Mouse (Mus musculus): ENCODE data around the gene Tmem131. TPM values are rescaled to one million over a fixed set of nuclear protein-coding genes. Genes with fewer than 3 reads are reported as not detected.

Tmem131 gene
- total RNA-seq, 2 experiments from 2014 or later: 57.2 to 59.7 TPM

DNA sequence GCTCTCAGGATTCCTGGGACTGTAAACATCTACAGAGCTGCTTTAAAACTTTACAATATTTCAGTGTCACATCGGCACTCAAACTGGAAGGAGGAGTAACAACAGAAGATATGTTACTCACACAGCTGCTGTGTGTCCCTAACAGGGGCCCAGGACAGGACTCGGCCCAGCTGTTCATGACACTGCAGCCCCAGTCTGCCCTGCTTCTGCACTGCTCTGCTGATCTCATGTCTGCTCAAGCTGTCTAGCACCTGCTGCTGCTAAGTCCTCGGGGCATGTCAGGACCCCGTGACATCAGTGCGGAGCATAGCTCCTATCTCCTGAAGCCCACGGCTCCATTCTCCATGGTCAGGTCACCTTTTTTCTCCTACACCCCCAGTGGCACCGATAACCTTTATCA, 146.8 kb downstream of the Tmem131 start:
- DNase-seq (ENCODE audit: low spot score in 2 of 2): no peak

DNA sequence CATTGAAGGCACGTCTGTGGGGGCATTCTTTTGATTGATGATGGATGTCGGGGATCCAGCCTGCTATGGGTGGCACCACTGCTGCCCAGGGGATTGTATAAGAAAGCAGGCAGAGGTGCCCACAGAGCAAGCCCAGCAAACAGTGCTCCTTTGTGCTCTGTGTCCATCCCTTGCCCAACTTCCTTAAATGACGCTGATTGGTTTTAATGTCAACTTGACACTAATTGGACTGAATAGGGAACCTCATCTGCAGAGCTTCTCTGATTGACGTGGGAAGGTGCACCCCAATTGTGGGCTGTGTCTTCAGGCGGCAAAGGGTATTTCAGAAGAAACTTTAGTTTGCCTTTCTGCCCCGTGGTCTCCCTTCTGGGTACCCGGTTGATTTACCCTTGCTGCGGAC, 154.1 kb downstream of the Tmem131 start:
- no peak for DNase-seq (ENCODE audit: low spot score in 2 of 2)

DNA sequence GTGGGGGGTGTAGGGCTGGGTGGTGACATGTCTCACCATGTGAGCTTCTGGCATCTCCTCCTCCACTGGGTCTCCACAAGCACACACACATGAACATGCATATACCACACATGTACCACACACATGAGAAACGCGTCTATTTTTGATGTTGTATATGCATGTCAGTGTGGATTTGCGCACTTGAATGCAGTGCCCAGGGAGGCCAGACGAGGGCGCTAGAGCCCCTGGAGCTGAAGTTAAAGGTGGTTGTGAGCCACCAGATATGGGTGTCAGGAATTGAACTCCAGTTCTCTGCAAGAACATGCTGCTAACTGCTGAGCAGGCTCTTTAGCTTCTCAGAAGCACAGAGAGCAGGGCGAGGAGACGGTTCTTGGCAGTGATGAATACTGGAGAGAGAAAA, 157.1 kb downstream of the Tmem131 start:
- DNase-seq (ENCODE audit: low spot score in 2 of 2): no peak

- DNase-seq (ENCODE audit: low spot score in 2 of 2): peak; percentile 21 to 39
Observed at GRCm38 (mm10) chr1:36785238-36785641, 158.2 kb downstream of the Tmem131 start.

- peak; percentile 85 to 91 for DNase-seq (ENCODE audit: low spot score in 2 of 2)
Observed at GRCm38 (mm10) chr1:36784365-36785134, 158.9 kb downstream of the Tmem131 start.

- no peak for DNase-seq (ENCODE audit: low spot score in 2 of 2)
Observed at GRCm38 (mm10) chr1:36782476-36782875, 161.0 kb downstream of the Tmem131 start.

DNA sequence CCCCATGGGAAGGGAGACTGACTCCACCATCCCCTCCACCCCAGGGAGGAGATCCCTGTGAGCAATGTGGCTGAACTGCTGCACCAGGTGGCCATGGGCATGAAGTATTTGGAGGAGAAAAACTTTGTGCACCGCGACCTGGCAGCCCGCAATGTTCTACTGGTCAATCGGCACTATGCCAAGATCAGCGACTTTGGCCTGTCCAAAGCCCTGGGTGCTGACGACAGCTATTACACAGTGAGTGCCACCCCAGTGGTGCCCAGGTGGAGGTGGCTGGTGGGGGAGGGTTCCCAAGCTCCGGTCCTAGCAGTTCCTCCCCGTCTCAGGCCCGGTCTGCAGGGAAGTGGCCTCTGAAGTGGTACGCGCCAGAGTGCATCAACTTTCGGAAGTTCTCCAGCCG, 162.7 kb downstream of the Tmem131 start:
- DNase-seq (ENCODE audit: low spot score in 2 of 2): no peak

- DNase-seq (ENCODE audit: low spot score in 2 of 2): no peak
Observed at GRCm38 (mm10) chr1:36772198-36772934, 171.1 kb downstream of the Tmem131 start.

GRCm38 (mm10) chr1:36770998-36771397, 172.5 kb downstream of the Tmem131 start:
- no peak for DNase-seq (ENCODE audit: low spot score in 2 of 2)

GRCm38 (mm10) chr1:36769951-36770350, 173.5 kb downstream of the Tmem131 start:
- no peak for DNase-seq (ENCODE audit: low spot score in 2 of 2)

DNA sequence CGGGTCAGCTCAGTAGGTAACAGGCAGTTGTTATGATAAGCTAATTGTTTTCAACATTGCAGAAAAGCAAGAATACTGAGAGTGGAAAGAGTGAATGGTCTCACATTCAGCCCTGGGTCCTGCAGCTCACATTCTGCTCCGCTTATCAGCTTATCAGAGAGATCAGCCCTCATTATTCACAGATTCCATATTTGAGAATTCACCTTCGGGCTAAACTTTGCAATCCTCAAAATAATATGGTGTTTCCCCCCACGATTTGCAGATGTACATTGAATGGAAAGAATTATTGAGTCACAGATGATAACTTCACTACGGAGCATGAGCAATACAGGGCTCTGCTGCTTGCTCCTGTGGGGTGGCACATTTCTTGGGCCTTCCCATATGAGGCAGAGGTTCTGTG, 174.7 kb downstream of the Tmem131 start:
- DNase-seq (ENCODE audit: low spot score in 2 of 2): no peak

DNA sequence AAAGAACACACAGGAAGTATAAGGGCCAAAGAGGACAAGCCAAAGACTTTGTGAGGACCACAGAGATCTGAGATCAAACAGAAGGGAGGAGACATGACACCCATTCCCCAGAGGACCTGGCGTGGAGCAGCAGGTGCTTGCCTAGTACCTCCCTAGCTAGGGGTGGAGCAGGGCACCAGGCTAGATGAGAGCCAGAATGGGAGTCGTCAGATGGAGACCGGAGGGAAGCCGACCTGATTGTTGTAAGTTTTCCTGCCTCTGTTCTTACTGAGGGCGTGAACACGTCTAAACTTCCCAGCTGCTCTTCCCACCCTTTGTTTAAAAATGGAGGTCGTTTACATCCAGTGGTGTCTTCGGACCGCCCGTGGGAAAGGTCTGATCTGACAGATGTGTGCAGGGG, 176.1 kb downstream of the Tmem131 start:
- no peak for DNase-seq (ENCODE audit: low spot score in 2 of 2)

GRCm38 (mm10) chr1:36766431-36767205, 176.8 kb downstream of the Tmem131 start:
- DNase-seq (ENCODE audit: low spot score in 2 of 2): no peak

- no peak for DNase-seq (ENCODE audit: low spot score in 2 of 2)
Observed at GRCm38 (mm10) chr1:36761568-36761967, 181.9 kb downstream of the Tmem131 start, which contains the start of gene Zap70. Gene Zap70, plus strand, starts transcription at chr1:36761798.

DNA sequence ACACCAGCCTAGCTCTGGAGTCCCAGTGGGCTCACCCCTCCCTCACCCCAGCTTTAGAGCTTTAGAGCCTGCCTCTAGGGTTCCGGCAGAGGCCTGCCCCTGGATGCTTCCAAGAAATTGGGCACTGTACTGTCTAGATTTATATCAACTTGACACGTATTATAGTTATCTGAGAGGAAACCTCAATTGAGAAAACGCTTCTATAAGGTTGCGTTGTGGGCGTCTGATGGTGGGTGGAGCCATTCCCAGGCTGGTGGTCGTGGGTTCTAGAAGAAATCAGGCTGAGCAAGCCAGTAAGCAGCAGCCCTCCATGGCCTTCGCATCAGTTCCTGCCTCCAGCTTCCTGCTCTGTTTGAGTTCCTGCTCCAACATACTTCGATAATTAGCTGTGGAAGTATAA, 182.4 kb downstream of the Tmem131 start:
- DNase-seq (ENCODE audit: low spot score in 2 of 2): no peak

DNA sequence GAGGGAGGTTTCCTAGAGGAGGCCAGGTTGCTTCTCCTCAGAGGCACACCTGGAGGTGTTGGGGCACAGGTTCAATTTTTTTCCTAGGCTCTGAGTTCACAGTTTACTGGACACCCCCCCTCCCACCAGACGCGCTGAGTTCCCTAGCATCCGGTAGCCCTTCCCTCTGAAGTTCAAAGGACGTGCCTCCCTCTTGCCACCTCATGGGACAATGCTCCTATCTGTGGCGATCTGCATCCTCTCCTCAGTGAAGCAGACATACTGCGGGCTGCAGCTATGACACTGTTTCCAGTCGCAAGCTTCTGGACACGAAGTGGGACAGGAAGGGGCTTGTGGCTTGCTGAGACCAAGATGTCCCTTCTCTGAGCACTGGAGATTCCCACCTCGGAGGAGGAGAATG, 183.1 kb downstream of the Tmem131 start:
- no peak for DNase-seq (ENCODE audit: low spot score in 2 of 2)

DNA sequence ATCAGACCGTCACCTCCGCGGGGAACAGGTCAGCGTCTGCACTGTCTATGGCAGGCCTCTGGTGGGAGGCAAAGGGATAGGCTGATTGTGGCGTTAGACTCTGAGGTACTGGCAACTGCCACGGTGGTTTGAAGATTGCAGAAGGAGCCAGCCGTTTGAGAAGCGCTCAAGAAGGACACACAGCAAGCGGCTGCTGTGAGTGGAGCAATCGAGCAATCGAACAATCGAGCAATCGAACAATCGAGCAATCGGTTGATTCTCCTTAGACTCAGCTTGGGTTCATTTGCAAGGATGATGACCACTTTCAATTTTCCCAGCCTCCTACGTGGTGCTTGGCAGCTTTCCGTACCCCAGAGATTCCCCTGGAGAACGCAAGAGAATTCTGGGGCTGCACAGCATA, 184.4 kb downstream of the Tmem131 start:
- DNase-seq (ENCODE audit: low spot score in 2 of 2): no peak

- no peak for DNase-seq (ENCODE audit: low spot score in 2 of 2)
Observed at GRCm38 (mm10) chr1:36758553-36758952, 184.9 kb downstream of the Tmem131 start.

- no peak for DNase-seq (ENCODE audit: low spot score in 2 of 2)
Observed at GRCm38 (mm10) chr1:36753932-36754675, 189.4 kb downstream of the Tmem131 start.

- no peak for DNase-seq (ENCODE audit: low spot score in 2 of 2)
Observed at GRCm38 (mm10) chr1:36746452-36746851, 197.0 kb downstream of the Tmem131 start.

DNA sequence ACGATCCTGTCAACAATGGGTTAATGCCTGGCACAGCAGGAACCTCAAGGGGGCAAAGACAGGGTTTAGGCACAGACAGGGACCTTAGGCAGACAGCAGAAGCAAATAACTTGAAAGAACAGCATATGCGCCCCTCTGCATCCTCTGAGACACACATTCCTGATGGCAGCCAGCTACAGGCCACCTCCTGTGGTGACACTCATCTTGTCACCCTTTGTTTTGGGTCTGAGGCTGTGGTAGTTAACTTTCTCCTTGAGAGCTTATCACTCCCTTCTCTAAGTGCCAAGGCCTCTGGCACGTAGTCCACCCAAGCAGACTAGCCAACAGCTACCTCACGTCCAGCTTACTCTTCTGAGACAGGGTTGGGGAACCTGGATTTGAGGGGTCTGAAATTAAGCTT, 197.8 kb downstream of the Tmem131 start:
- DNase-seq (ENCODE audit: low spot score in 2 of 2): no peak
